Mouse (Mus musculus) kidney, embryonic 16.5 days (tissue): ENCODE results near the gene Slc36a3. TPM values are rescaled to one million over a fixed set of nuclear protein-coding genes. Genes with fewer than 3 reads are reported as not detected.
"Not testable (repeated sequence)": the region's sequence is repeated elsewhere in the genome, so short reads cannot be mapped to it uniquely, and the experiment has no call there.

Experiments
- ATAC-seq: fragments of 200-750 bp; cut with Nextera tagmentation; 2 replicates; pipeline ENCODE4 v1.8.0; 2017; ENCODE audit warnings: moderate TSS enrichment; ENCODE audit not compliant: low FRiP score, low TSS enrichment
- H3K27ac ChIP-seq: fragments of 300-500 bp; sonication (generic); 2 replicates; pipeline ENCODE4 v1.5.1; 2014; ENCODE audit warnings: low read length
- H3K27me3 ChIP-seq: fragments of 300-500 bp; sonication (generic); 2 replicates; pipeline ENCODE4 v1.6.1; 2014; ENCODE audit warnings: low read length, control low read depth, mixed read lengths; ENCODE audit not compliant: insufficient read depth
- H3K36me3 ChIP-seq: fragments of 300-500 bp; sonication (generic); 2 replicates; pipeline ENCODE4 v1.6.1; 2014; ENCODE audit warnings: low read length, control low read depth, mixed read lengths; ENCODE audit not compliant: insufficient read depth
- H3K4me1 ChIP-seq: fragments of 300-500 bp; sonication (generic); 2 replicates; pipeline ENCODE4 v1.6.1; 2014; ENCODE audit warnings: low read length, control low read depth, mixed read lengths; ENCODE audit not compliant: insufficient read depth
- H3K4me2 ChIP-seq: fragments of 300-500 bp; sonication (generic); replicated peaks from 2 replicates; pipeline ENCODE4 v1.6.1; 2014; ENCODE audit warnings: low read depth, low read length
- H3K4me3 ChIP-seq: fragments of 300-500 bp; sonication (generic); 2 replicates; pipeline ENCODE4 v1.5.1; 2014; ENCODE audit warnings: mild to moderate bottlenecking, low read length
- H3K9ac ChIP-seq: fragments of 300-500 bp; sonication (generic); replicated peaks from 2 replicates; pipeline ENCODE4 v1.6.1; 2014; ENCODE audit warnings: low read length
- H3K9me3 ChIP-seq: fragments of 300-500 bp; sonication (generic); 2 replicates; pipeline ENCODE4 v1.6.1; 2016; ENCODE audit warnings: low read length, control low read depth
- WGBS: fragments of 180-500 bp; shearing (Covaris S2); extraction: QIAGEN DNeasy Blood & Tissue Kit; methylation state at CpG from one replicate; pipeline ENCODE4 v1.1.7; 2014; 5-methylcytosine and 5-hydroxymethylcytosine counted together
- polyA plus RNA-seq: library from polyadenylated mRNA; unstranded; fragments of >200 nt; fragmentation: Nextera tagmentation; extraction: Ambion mirVana; gene quantifications from 2 replicates; pipeline ENCODE4 v1.2.1, GENCODE M21; 2015

Slc36a3 gene
- polyA plus RNA-seq, 1 experiment from 2014 or later: not detected

- no peaks in the 10 kb centered on the region for H3K27me3 ChIP-seq
- no peaks in the 10 kb centered on the region for H3K9me3 ChIP-seq
- ATAC-seq: no peak
- no peak overlapping the region for H3K4me3 ChIP-seq
- no peak overlapping the region for H3K9ac ChIP-seq
- H3K4me1 ChIP-seq: peaks cover 10% of the 10 kb centered on the region; the same call in 1 of the 2 replicates
- H3K4me2 ChIP-seq: no peak overlapping the region
- 62% methylated on average over 4 of the region's 4 CpGs for WGBS
- H3K27ac ChIP-seq: no peak overlapping the region
- 0 out of 2 replicates have a peak, but pooled peaks cover 3% of the 10 kb centered on the region for H3K36me3 ChIP-seq
Measured at GRCm38 (mm10) chr11:55099868-55100267, 51.6 kb downstream of the Slc36a3 start.

DNA sequence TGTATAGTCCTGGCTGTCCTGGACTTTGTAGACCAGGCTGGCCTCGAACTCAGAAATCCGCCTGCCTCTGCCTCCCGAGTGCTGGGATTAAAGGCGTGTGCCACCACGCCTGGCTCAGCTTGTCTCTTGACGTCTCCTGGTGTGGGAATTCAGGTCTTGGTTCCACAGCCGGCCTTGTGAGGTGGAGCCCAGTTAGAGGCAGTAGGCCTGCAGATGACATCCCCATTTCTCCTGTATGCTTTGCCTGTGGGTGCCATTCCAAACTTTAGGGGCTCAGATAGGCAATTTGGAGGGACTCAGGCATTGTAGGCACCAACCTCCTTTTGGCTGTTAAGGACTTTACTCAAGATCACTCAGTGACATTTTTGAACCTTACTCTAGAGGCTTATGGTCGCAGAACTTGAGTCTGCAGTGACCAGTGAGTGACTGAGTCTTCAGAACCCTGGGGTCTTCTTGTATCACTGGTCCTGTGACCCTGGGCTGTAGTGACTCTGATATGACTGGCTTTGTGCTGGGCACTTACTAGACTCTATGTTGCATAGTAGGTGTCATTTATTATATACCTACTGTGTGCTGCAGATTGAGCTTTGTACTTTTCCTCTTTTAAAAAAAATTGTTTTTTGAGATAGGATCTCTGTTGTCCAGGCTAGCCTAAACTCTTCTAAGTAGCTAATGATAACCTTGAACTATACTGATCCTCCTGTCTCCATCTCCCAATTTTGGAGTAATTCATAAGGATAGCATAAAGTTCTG lies 52.3 kb downstream of the Slc36a3 start:
- WGBS: 94% methylated on average over 8 of the region's 8 CpGs
- H3K4me1 ChIP-seq: peaks cover 10% of the 10 kb centered on the region; the same call in 1 of the 2 replicates
- H3K9me3 ChIP-seq: no peaks in the 10 kb centered on the region
- no peak overlapping the region for H3K4me3 ChIP-seq
- H3K27ac ChIP-seq: no peak overlapping the region
- no peak for ATAC-seq
- no peak overlapping the region for H3K9ac ChIP-seq
- H3K4me2 ChIP-seq: no peak overlapping the region; the same call in 1 of the 2 replicates
- no peaks in the 10 kb centered on the region for H3K36me3 ChIP-seq
- no peaks in the 10 kb centered on the region for H3K27me3 ChIP-seq

DNA sequence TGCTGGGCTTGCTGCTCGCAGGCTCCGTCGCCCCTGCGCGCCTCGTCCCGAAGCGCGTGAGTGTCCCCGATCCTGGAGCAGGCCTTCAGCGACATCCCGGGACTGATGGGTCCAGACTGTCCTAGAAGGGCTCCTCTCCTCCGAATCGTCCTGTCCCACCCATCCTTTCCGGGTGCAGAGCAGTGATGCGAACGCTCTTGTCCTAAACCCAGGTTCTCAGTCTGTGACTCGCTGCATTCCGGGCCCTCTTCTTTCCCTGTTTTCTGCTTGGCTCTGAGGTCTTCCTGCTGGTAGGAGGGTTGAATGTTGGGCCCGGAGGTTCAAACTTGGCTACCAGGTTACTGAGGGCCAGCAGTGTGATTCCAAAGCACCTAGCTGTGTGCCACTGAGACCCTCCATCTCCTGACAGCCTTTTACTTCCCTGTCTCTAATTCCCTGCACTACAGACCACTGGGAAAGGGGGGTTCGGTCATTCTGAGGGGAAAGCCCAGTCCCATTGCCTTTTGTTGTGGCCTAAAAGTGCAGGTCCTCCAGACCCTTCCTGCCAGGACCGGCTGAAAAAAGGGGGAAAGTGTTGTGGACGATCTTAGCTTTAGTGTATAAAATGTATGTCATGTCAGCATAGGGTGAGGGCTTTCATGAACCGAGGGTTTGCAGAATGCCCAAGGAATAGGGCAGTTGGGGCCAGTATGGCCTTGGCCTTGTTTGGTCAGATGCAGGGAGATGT lies 53.2 kb downstream of the Slc36a3 start:
- H3K27ac ChIP-seq: peak overlapping the region; percentile 40; the same call in 1 of the 2 replicates
- peak overlapping the region; percentile 53 for H3K4me3 ChIP-seq
- H3K4me2 ChIP-seq: peak overlapping the region; percentile 73
- H3K9me3 ChIP-seq: no peaks in the 10 kb centered on the region
- WGBS: 10% methylated on average over 24 of the region's 24 CpGs
- H3K36me3 ChIP-seq: no peaks in the 10 kb centered on the region
- H3K27me3 ChIP-seq: no peaks in the 10 kb centered on the region
- ATAC-seq: peak; percentile 67
- H3K4me1 ChIP-seq: peaks cover 6% of the 10 kb centered on the region; the same call in 1 of the 2 replicates
- H3K9ac ChIP-seq: peak overlapping the region; percentile 71

DNA sequence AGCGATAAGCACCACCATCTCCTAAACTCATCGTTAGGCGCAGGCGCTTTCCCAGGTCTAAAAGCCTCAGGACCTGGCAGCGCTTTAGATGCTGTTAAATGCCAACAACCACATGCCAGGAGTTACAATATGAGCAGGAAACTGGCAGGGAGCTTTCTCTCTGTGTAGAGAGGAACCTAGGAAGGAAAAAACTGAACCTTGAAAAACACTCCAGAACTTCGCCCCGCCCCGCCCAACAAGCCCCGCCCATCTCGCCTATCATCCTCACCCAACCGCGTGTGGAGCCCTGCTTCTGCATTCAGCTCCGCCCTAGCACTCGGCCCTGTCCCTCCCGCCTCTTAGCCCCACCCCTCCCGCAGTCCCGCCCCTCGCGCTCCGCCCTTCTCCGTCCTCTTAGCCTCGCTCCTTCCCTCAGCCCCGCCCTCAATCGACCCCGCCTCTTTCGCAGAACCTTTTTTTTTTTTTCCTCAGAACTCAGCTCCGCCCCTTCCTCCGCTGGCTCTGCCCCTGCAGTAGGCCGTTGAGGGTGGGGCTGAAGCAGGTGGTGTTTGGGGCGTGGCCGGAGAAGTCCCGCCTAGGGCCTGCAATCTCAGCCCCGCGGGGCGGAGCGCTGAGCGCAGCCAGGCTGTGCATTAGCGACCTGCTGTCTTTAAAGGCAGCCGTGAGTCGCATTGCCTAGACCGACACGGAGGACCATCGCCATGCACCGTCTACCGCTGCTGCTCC lies 53.9 kb downstream of the Slc36a3 start, which contains the start of gene Gm2a:
Gene Gm2a, plus strand, starts transcription at position 653 of the 726 bp plus-strand sequence.
- H3K9me3 ChIP-seq: no peaks in the 10 kb centered on the region
- no peaks in the 10 kb centered on the region for H3K27me3 ChIP-seq
- peak within 1 kb of the TSS; percentile 73 for H3K4me2 ChIP-seq
- ATAC-seq: peak; percentile 95
- 3% methylated on average over 44 of the region's 45 CpGs for WGBS
- H3K36me3 ChIP-seq: no peaks in the 10 kb centered on the region
- peak within 1 kb of the TSS; percentile 82 for H3K27ac ChIP-seq
- H3K4me3 ChIP-seq: peak within 1 kb of the TSS; percentile 53
- H3K9ac ChIP-seq: peak within 1 kb of the TSS; percentile 71
- H3K4me1 ChIP-seq: peaks cover 6% of the 10 kb centered on the region; the same call in 1 of the 2 replicates

DNA sequence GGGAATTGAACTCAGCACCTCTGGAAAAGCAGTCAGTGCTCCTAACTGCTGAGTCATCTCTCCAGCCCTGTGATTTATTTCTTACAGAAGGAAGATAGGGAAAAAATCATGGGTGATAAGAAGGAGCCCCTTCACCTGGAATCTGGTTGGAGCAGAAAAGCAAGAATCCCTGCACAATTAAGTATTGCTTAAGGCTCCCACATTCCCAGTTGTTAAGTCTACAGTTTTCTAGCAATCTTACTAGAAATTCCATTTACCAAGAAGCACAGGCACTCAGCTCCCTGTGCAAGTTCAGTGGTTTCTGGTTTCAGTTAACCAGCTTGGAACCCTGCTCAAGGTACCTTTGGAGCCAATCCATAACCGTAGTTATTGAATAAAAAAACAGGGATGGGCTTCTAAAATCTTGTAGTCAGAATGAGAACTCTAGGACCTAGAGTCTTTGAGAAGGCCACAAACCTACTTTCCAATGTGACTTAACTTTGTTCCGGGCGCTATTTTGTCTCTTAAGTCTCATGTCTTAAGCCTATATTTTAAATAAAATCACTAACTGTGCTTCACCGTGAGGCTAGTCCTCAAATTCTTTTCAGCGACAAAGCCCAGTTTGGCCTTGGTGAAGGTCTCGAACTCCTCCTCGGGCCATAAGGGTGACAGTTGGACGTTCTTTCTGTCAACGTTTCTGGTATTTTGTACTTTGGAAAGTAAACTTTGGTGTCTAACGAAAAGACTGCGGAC lies 54.6 kb downstream of the Slc36a3 start:
- Histone ChIP-seq H3K27ac (peak overlapping the region; percentile 82), H3K27me3 (no peaks in the 10 kb centered on the region), H3K4me2 (peak overlapping the region; percentile 73), H3K36me3 (no peaks in the 10 kb centered on the region), H3K4me1 (peaks cover 6% of the 10 kb centered on the region; the same call in 1 of the 2 replicates), H3K9me3 (no peaks in the 10 kb centered on the region), H3K4me3 (peak overlapping the region; percentile 43), H3K9ac (peak overlapping the region; percentile 62)
- WGBS: 34% methylated on average over 11 of the region's 11 CpGs
- no peak for ATAC-seq

- not testable (repeated sequence) for H3K4me3 ChIP-seq, H3K9me3 ChIP-seq, H3K27me3 ChIP-seq, ATAC-seq, H3K36me3 ChIP-seq, H3K9ac ChIP-seq, H3K27ac ChIP-seq, H3K4me1 ChIP-seq, H3K4me2 ChIP-seq
- WGBS: 86% methylated on average over 4 of the region's 4 CpGs
Measured at GRCm38 (mm10) chr11:55096296-55096695, 55.2 kb downstream of the Slc36a3 start.

GRCm38 (mm10) chr11:55093096-55093495 lies 58.4 kb downstream of the Slc36a3 start:
- H3K27me3 ChIP-seq: no peaks in the 10 kb centered on the region
- 82% methylated on average over 7 of the region's 7 CpGs for WGBS
- H3K36me3 ChIP-seq: no peaks in the 10 kb centered on the region
- no peak overlapping the region for H3K4me2 ChIP-seq
- no peaks in the 10 kb centered on the region for H3K9me3 ChIP-seq
- no peak overlapping the region for H3K9ac ChIP-seq
- H3K4me3 ChIP-seq: no peak overlapping the region
- no peak overlapping the region for H3K27ac ChIP-seq
- ATAC-seq: no peak
- H3K4me1 ChIP-seq: peaks cover 6% of the 10 kb centered on the region; the same call in 1 of the 2 replicates

DNA sequence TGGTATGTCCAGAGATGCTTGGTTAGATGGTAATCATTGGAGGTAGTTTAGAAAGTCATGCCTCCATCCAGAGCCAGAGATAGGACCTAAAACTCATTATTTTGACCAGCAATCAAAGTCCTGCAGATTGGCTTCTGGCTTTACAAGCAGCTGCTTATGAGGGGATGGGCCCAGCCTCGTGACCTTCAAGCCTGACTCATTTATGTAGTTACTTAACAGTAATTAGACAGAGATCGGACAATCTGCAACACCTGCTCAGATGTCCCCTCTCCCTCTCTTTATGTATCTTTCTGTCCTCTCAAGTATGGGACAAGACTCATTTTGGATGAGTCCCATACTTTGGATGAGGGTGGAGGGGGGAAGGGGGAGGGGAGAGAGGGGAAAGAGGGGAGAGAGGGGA lies 61.6 kb downstream of the Slc36a3 start:
- Histone ChIP-seq H3K4me1 (no peaks in the 10 kb centered on the region), H3K4me2 (no peak overlapping the region), H3K4me3 (no peak overlapping the region), H3K9me3 (no peaks in the 10 kb centered on the region), H3K27me3 (no peaks in the 10 kb centered on the region), H3K9ac (no peak overlapping the region), H3K27ac (no peak overlapping the region), H3K36me3 (no peaks in the 10 kb centered on the region)
- 63% methylated on average over 2 of the region's 2 CpGs for WGBS
- no peak for ATAC-seq

GRCm38 (mm10) chr11:55087006-55087405 lies 64.5 kb downstream of the Slc36a3 start:
- 5% methylated on average over 10 of the region's 10 CpGs for WGBS
- Histone ChIP-seq H3K4me3 (no peak overlapping the region), H3K27me3 (no peaks in the 10 kb centered on the region), H3K4me1 (no peaks in the 10 kb centered on the region), H3K4me2 (no peak overlapping the region), H3K27ac (no peak overlapping the region), H3K36me3 (no peaks in the 10 kb centered on the region), H3K9ac (no peak overlapping the region), H3K9me3 (no peaks in the 10 kb centered on the region; the same call in 1 of the 2 replicates)
- peak; percentile 69 for ATAC-seq
